Mouse (Mus musculus): ENCODE data around the gene Cela3a. TPM values are rescaled to one million over a fixed set of nuclear protein-coding genes. Genes with fewer than 3 reads are reported as not detected.

Cela3a gene
- polyA plus RNA-seq, 1 experiment from 2014 or later, result not detected

- peak; percentile 52 for DNase-seq (ENCODE audit: low spot score)
- Histone ChIP-seq H3K4me1 (replicated peaks; ENCODE audit: control insufficient read depth, insufficient read depth, low read length) (peaks cover 12% of the 10 kb centered on the region), H3K36me3 (ENCODE audit: control insufficient read depth, insufficient read depth, low read length) (no peaks in the 10 kb centered on the region), H3K9me3 (ENCODE audit: control insufficient read depth, low read length) (no peaks in the 10 kb centered on the region), H3K4me3 (ENCODE audit: low read depth, low read length) (peak overlapping the region; percentile 37), H3K27me3 (replicated peaks; ENCODE audit: control insufficient read depth, insufficient read depth, low read length) (no peaks in the 10 kb centered on the region), H3K9ac (ENCODE audit: low read depth, low read length) (peak overlapping the region; percentile 52), H3K27ac (ENCODE audit: low read depth, low read length) (peak overlapping the region; percentile 88), H3K4me2 (peak overlapping the region; percentile 57)
- ATAC-seq (replicated peaks; ENCODE audit: low FRiP score), result peak; percentile 95
- 32% methylated on average over 14 of the region's 16 CpGs for WGBS
Observed at GRCm38 (mm10) chr4:137380702-137381605, 28.6 kb downstream of the Cela3a start.

- H3K4me2 ChIP-seq, result no peak overlapping the region
- H3K9ac ChIP-seq (ENCODE audit: low read depth, low read length), result no peak overlapping the region
- no peak overlapping the region for H3K27ac ChIP-seq (ENCODE audit: low read depth, low read length)
- peaks cover 13% of the 10 kb centered on the region for H3K4me1 ChIP-seq (replicated peaks; ENCODE audit: control insufficient read depth, insufficient read depth, low read length)
- H3K9me3 ChIP-seq (ENCODE audit: control insufficient read depth, low read length), result no peaks in the 10 kb centered on the region
- 86% methylated on average over 10 of the region's 10 CpGs for WGBS
- no peaks in the 10 kb centered on the region for H3K27me3 ChIP-seq (replicated peaks; ENCODE audit: control insufficient read depth, insufficient read depth, low read length)
- DNase-seq (ENCODE audit: low spot score) (no peak), ATAC-seq (replicated peaks; ENCODE audit: low FRiP score) (no peak)
- no peak overlapping the region for H3K4me3 ChIP-seq (ENCODE audit: low read depth, low read length)
- H3K36me3 ChIP-seq (ENCODE audit: control insufficient read depth, insufficient read depth, low read length), result no peaks in the 10 kb centered on the region
Observed at GRCm38 (mm10) chr4:137379713-137380255, 29.8 kb downstream of the Cela3a start.

DNA sequence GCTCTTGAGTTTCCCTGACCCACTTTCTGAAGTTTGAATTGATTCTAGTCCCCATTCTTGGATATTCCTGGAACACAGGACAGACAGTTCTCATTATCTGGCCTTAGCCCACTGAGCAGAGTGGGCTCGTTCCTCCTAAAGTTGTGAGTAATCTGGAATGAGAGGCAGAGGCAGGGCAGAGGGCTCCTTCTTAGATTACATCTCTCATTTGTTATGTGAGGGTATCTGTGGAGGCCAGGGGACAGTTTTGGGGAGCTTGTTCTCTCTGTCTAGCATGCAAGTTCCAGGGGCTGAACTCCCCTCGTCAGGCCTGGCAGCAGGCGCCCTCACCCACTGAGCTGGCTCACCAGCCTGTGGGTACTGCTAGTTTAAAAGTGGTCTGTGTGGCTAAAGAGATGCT, 30.5 kb downstream of the Cela3a start:
- 89% methylated on average over 3 of the region's 3 CpGs for WGBS
- Histone ChIP-seq H3K4me1 (replicated peaks; ENCODE audit: control insufficient read depth, insufficient read depth, low read length) (peaks cover 13% of the 10 kb centered on the region), H3K4me2 (no peak overlapping the region), H3K27ac (ENCODE audit: low read depth, low read length) (no peak overlapping the region), H3K27me3 (replicated peaks; ENCODE audit: control insufficient read depth, insufficient read depth, low read length) (no peaks in the 10 kb centered on the region), H3K4me3 (ENCODE audit: low read depth, low read length) (no peak overlapping the region), H3K9me3 (ENCODE audit: control insufficient read depth, low read length) (no peaks in the 10 kb centered on the region), H3K36me3 (ENCODE audit: control insufficient read depth, insufficient read depth, low read length) (no peaks in the 10 kb centered on the region), H3K9ac (ENCODE audit: low read depth, low read length) (no peak overlapping the region)
- no peak for ATAC-seq (replicated peaks; ENCODE audit: low FRiP score)
- DNase-seq (ENCODE audit: low spot score), result no peak

- Histone ChIP-seq H3K36me3 (ENCODE audit: control insufficient read depth, insufficient read depth, low read length) (no peaks in the 10 kb centered on the region), H3K9ac (ENCODE audit: low read depth, low read length) (no peak overlapping the region), H3K9me3 (ENCODE audit: control insufficient read depth, low read length) (no peaks in the 10 kb centered on the region), H3K27me3 (replicated peaks; ENCODE audit: control insufficient read depth, insufficient read depth, low read length) (no peaks in the 10 kb centered on the region), H3K4me1 (replicated peaks; ENCODE audit: control insufficient read depth, insufficient read depth, low read length) (peaks cover 13% of the 10 kb centered on the region), H3K4me3 (ENCODE audit: low read depth, low read length) (no peak overlapping the region), H3K4me2 (no peak overlapping the region), H3K27ac (ENCODE audit: low read depth, low read length) (no peak overlapping the region)
- no peak for ATAC-seq (replicated peaks; ENCODE audit: low FRiP score)
- DNase-seq (ENCODE audit: low spot score), result no peak
- 74% methylated on average over 4 of the region's 4 CpGs for WGBS
Observed at GRCm38 (mm10) chr4:137377526-137378304, 31.9 kb downstream of the Cela3a start.

- no peaks in the 10 kb centered on the region for H3K36me3 ChIP-seq (ENCODE audit: control insufficient read depth, insufficient read depth, low read length)
- no peaks in the 10 kb centered on the region for H3K27me3 ChIP-seq (replicated peaks; ENCODE audit: control insufficient read depth, insufficient read depth, low read length)
- no peak for ATAC-seq (replicated peaks; ENCODE audit: low FRiP score)
- no peak overlapping the region for H3K4me2 ChIP-seq
- H3K9me3 ChIP-seq (ENCODE audit: control insufficient read depth, low read length), result no peaks in the 10 kb centered on the region
- no peak overlapping the region for H3K4me3 ChIP-seq (ENCODE audit: low read depth, low read length)
- peaks cover 13% of the 10 kb centered on the region for H3K4me1 ChIP-seq (replicated peaks; ENCODE audit: control insufficient read depth, insufficient read depth, low read length)
- no peak overlapping the region for H3K27ac ChIP-seq (ENCODE audit: low read depth, low read length)
- 71% methylated on average over 2 of the region's 2 CpGs for WGBS
- H3K9ac ChIP-seq (ENCODE audit: low read depth, low read length), result no peak overlapping the region
- no peak for DNase-seq (ENCODE audit: low spot score)
Observed at GRCm38 (mm10) chr4:137376778-137377177, 32.8 kb downstream of the Cela3a start.

DNA sequence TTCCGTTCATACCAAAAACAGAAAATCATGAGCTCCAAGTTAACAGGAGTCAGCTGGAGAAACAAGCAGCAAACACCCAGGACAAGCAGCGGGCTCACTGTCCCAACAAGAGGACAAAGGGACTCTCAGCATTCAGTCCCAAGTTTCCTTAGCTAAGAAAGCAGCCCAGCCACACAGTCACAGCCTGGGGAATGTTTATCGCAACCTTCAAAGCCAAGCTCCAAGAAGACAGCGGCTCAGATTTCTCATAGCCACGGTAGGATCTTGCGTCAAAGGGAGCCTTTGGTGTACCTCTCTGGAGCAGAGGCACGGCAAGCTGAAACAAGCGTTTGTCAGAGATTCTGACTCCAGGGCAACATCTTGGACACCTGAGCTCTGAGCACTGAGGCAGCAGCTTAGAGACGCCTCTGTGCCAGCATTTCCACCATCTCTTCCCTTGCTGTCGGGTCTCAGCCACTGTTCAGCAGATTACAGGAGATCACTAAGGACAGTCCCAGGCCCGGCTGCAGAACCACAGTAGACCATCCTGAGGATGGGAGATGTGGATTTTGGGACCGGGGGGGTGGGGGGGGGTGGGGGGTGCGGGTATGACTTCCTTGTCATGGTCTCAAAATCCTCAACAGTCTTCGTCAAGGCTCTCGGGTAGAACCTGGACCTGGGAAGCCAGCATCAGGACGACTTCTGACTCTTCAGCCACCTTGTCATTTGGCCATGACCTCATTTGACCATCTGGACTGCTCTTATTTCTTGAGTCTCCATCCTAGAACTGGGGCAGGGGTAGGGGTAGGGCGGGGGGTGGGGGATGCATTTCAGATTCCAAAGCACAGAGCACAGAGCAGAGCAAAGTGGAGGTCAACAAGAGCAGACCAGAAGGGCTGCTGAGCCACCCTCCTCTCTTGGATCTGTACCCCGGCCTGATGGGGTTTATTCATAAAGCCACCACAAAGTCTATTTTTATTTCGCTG, 34.0 kb downstream of the Cela3a start:
- DNase-seq (ENCODE audit: low spot score) (no peak), ATAC-seq (replicated peaks; ENCODE audit: low FRiP score) (no peak)
- Histone ChIP-seq H3K9me3 (ENCODE audit: control insufficient read depth, low read length) (no peaks in the 10 kb centered on the region), H3K27me3 (replicated peaks; ENCODE audit: control insufficient read depth, insufficient read depth, low read length) (no peaks in the 10 kb centered on the region), H3K27ac (ENCODE audit: low read depth, low read length) (no peak overlapping the region), H3K4me2 (no peak overlapping the region), H3K4me3 (ENCODE audit: low read depth, low read length) (no peak overlapping the region), H3K4me1 (replicated peaks; ENCODE audit: control insufficient read depth, insufficient read depth, low read length) (peaks cover 6% of the 10 kb centered on the region), H3K9ac (ENCODE audit: low read depth, low read length) (no peak overlapping the region), H3K36me3 (ENCODE audit: control insufficient read depth, insufficient read depth, low read length) (no peaks in the 10 kb centered on the region)
- WGBS, result 54% methylated on average over 19 of the region's 19 CpGs

DNA sequence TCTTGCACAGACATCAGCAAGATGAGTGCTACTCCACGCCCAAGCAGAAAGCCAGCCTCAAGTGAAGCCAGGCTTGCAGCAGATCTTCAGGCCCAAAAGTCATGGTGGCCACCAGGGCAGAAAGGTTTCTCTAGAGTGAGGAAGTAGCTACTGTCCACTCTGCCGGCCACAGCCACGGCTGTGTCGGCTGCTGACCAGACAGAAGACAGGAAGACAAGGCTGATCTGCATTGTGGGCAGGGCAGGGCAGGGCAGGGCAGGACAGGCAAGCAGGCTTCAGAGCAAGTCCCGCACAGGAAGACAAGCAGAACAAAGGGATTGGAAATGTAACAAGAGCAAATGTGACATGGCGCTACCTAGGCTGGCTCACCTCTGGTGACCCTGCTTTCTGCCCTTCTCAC, 35.9 kb downstream of the Cela3a start:
- H3K4me2 ChIP-seq, result no peak overlapping the region
- H3K36me3 ChIP-seq (ENCODE audit: control insufficient read depth, insufficient read depth, low read length), result no peaks in the 10 kb centered on the region
- DNase-seq (ENCODE audit: low spot score), result no peak
- H3K4me3 ChIP-seq (ENCODE audit: low read depth, low read length), result no peak overlapping the region
- no peaks in the 10 kb centered on the region for H3K9me3 ChIP-seq (ENCODE audit: control insufficient read depth, low read length)
- ATAC-seq (replicated peaks; ENCODE audit: low FRiP score), result no peak
- H3K27ac ChIP-seq (ENCODE audit: low read depth, low read length), result no peak overlapping the region
- no peaks in the 10 kb centered on the region for H3K27me3 ChIP-seq (replicated peaks; ENCODE audit: control insufficient read depth, insufficient read depth, low read length)
- H3K9ac ChIP-seq (ENCODE audit: low read depth, low read length), result no peak overlapping the region
- peaks cover 6% of the 10 kb centered on the region for H3K4me1 ChIP-seq (replicated peaks; ENCODE audit: control insufficient read depth, insufficient read depth, low read length)
- 55% methylated on average over 6 of the region's 6 CpGs for WGBS
